Mouse (Mus musculus) neural tube, embryonic 12.5 days (tissue): Measurements from ENCODE around the gene E2f2. TPM values are rescaled to one million over a fixed set of nuclear protein-coding genes. Genes with fewer than 3 reads are reported as not detected.

Experiments
- ATAC-seq: fragments of 200-750 bp; cut with Nextera tagmentation; 2 replicates; pipeline ENCODE4 v1.8.0; 2017; ENCODE audit warnings: low read depth, mild to moderate bottlenecking, moderate TSS enrichment, moderate library complexity; ENCODE audit not compliant: low FRiP score
- H3K27ac ChIP-seq: fragments of 300-500 bp; sonication (generic); 2 replicates; pipeline ENCODE4 v1.5.1; 2016
- H3K27me3 ChIP-seq: fragments of 300-500 bp; sonication (generic); replicated peaks from 2 replicates; pipeline ENCODE4 v1.6.1; 2016; ENCODE audit warnings: mild to moderate bottlenecking
- H3K36me3 ChIP-seq: fragments of 300-500 bp; sonication (generic); 2 replicates; pipeline ENCODE4 v1.6.1; 2016; ENCODE audit warnings: mild to moderate bottlenecking
- H3K4me1 ChIP-seq: fragments of 300-500 bp; sonication (generic); 2 replicates; pipeline ENCODE4 v1.6.1; 2016
- H3K4me2 ChIP-seq: fragments of 300-500 bp; sonication (generic); replicated peaks from 2 replicates; pipeline ENCODE4 v1.6.1; 2016; ENCODE audit warnings: mild to moderate bottlenecking
- H3K4me3 ChIP-seq: fragments of 300-500 bp; sonication (generic); 2 replicates; pipeline ENCODE4 v1.5.1; 2016
- H3K9ac ChIP-seq: fragments of 300-500 bp; sonication (generic); 2 replicates; pipeline ENCODE4 v1.6.1; 2016; ENCODE audit warnings: mild to moderate bottlenecking
- H3K9me3 ChIP-seq: fragments of 300-500 bp; sonication (generic); 2 replicates; pipeline ENCODE4 v1.6.1; 2016; ENCODE audit warnings: mild to moderate bottlenecking
- WGBS: fragments of 180-500 bp; shearing (Covaris S2); methylation state at CpG from one replicate; pipeline ENCODE4 v1.1.7; 2016; 5-methylcytosine and 5-hydroxymethylcytosine counted together
- polyA plus RNA-seq: library from polyadenylated mRNA; unstranded; fragments of >200 nt; fragmentation: Nextera tagmentation; extraction: Ambion mirVana; gene quantifications from 2 replicates; pipeline ENCODE4 v1.2.1, GENCODE M21; 2016

The E2f2 gene
- polyA plus RNA-seq, 1 experiment from 2014 or later, result 10.4 TPM

DNA sequence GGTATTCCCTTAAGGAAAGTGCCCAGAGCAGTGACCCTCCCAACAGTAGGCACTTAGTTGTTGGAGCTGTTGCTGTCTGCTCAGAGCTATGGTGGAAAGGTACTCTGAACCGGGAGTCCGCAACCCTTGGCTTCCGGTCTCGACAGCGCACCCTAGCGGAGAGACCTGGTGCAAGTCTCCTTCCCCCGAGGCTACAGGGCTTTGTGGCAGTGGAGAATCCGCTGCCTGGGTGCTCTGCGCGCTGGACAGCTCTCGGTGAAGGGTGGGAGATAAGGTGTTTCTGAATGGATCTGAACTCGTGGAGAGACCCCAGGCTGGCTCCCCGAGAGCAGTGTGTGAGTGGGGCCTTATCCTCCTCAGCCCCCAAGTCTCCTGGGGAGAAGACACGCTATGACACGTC lies 7.8 kb downstream of the E2f2 start:
- Histone ChIP-seq H3K4me3 (peak overlapping the region; percentile 33), H3K9ac (0 out of 2 replicates have a peak overlapping the region, but pooled peaks have one; percentile 38), H3K36me3 (no peaks in the 10 kb centered on the region; the same call in 1 of the 2 replicates), H3K4me1 (peaks cover 43% of the 10 kb centered on the region), H3K9me3 (no peaks in the 10 kb centered on the region), H3K4me2 (peak overlapping the region; percentile 62), H3K27ac (no peak overlapping the region), H3K27me3 (no peaks in the 10 kb centered on the region; the same call in 1 of the 2 replicates)
- peak; percentile 54 for ATAC-seq
- WGBS, result 3% methylated on average over 15 of the region's 15 CpGs

DNA sequence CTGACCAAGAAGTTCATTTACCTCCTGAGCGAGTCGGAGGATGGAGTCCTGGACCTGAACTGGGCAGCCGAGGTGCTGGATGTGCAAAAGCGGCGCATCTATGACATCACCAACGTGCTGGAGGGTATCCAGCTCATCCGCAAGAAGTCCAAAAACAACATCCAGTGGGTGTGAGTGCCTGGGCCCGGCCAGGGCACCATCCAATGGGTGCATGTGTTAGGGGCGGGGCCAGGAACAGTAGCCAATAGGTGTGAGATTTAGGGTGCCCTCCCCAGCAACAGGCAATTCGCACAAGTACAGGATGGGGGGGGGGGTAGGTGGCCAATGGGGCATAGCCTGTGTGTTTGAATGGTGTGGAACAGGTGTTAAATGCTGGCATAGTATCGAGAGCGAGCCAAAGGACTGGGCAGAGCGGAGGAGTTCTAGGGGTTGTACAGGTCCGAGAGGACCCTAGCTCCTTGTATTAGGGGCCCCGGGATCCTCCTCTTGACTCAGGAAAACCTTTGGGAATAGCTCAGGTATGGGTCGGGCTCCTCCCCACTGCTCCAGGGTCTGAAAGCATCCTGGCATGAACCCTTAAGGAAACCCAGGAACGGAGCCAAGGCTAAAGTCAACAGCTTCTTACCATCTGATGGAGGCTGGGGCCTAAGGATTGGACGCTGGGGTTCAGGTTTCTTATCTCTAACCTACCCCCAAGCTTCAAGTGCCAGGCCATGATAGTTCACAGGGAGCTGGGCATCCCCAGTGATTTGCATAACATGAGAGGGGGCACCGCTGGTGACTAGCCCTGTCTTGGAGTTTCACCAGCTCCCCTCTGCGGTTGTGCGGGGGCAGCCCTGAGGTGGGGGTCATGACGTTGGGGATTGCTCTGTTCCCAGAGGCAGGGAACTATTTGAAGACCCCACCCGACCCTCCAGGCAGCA lies 8.5 kb downstream of the E2f2 start:
- H3K9me3 ChIP-seq, result no peaks in the 10 kb centered on the region
- H3K4me3 ChIP-seq, result peak overlapping the region; percentile 33
- peak overlapping the region; percentile 62 for H3K4me2 ChIP-seq
- H3K27me3 ChIP-seq, result no peaks in the 10 kb centered on the region
- H3K9ac ChIP-seq, result 0 out of 2 replicates have a peak overlapping the region, but pooled peaks have one; percentile 38
- ATAC-seq, result peak; percentile 52
- H3K27ac ChIP-seq, result no peak overlapping the region
- no peaks in the 10 kb centered on the region; the same call in 1 of the 2 replicates for H3K36me3 ChIP-seq
- peaks cover 40% of the 10 kb centered on the region for H3K4me1 ChIP-seq
- 19% methylated on average over 23 of the region's 23 CpGs for WGBS

DNA sequence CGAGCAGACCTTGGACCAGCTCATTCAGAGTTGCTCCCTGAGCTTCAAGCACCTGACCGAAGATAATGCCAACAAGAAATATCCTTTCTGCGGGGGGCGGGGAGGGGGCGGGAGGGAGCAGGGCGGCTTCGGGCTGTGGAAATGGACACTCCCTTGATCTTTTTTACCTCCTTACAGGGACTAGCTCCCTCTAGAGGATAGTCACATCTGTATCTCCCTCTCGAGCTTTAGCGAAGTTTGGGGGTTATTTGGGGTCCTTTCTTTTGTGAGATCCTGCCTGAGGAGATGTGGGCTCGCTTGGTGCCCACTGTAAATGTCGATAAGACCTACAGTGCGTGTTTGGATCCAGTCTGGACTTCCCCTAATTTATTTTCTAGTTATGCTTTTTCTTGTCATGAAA lies 9.2 kb downstream of the E2f2 start:
- H3K36me3 ChIP-seq, result no peaks in the 10 kb centered on the region; the same call in 1 of the 2 replicates
- peaks cover 34% of the 10 kb centered on the region for H3K4me1 ChIP-seq
- H3K9me3 ChIP-seq, result no peaks in the 10 kb centered on the region
- no peaks in the 10 kb centered on the region for H3K27me3 ChIP-seq
- H3K9ac ChIP-seq, result no peak overlapping the region
- no peak overlapping the region for H3K4me3 ChIP-seq
- no peak for ATAC-seq
- no peak overlapping the region for H3K27ac ChIP-seq
- 32% methylated on average over 12 of the region's 12 CpGs for WGBS
- H3K4me2 ChIP-seq, result peak overlapping the region; percentile 62

DNA sequence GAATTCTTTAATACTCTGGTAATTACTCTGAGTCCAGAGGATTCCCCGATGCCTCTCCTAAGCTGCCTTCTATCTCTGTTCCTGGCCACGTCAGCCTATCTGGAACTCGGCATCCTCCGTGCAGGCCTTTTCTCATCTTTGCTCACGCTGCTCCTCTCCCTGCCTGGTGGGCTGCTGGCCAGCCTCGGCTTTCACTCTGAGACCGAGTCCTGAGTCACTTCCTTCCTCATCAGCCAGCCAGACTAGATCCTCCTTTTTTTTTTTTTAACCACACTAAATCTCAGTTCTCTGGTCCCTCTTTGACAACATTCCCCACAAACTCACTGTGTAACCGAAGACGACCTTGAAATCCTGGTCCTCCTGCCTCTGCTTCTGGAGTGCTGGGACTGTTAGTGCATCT lies 13.2 kb downstream of the E2f2 start:
- no peak overlapping the region for H3K9ac ChIP-seq
- H3K9me3 ChIP-seq, result no peaks in the 10 kb centered on the region
- ATAC-seq, result no peak
- H3K4me2 ChIP-seq, result no peak overlapping the region
- peaks cover 7% of the 10 kb centered on the region for H3K4me1 ChIP-seq
- peaks cover 14% of the 10 kb centered on the region; the same call in 1 of the 2 replicates for H3K36me3 ChIP-seq
- H3K4me3 ChIP-seq, result no peak overlapping the region
- no peak overlapping the region for H3K27ac ChIP-seq
- WGBS, result 89% methylated on average over 9 of the region's 9 CpGs
- no peaks in the 10 kb centered on the region for H3K27me3 ChIP-seq

DNA sequence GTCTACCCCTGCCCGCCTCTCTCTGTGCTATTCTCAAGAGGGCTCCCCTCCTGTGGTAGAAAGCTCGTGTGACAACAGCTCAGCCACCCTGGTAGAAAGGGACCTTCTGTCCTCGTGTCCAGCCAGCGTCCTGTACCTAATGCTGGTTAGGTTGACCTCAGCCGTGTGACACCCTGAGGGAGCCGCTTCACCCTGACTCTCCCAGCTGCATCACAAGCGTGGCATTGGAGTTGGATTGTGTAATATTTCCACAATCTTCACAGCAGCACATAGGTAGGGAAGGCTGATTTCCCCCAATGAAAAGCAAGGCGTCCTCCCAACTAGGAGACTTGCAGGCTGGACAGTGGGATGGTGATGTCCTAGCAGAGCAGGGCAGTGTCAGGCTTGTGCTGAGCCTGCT lies 14.1 kb downstream of the E2f2 start:
- peaks cover 14% of the 10 kb centered on the region; the same call in 1 of the 2 replicates for H3K36me3 ChIP-seq
- WGBS, result 80% methylated on average over 8 of the region's 8 CpGs

DNA sequence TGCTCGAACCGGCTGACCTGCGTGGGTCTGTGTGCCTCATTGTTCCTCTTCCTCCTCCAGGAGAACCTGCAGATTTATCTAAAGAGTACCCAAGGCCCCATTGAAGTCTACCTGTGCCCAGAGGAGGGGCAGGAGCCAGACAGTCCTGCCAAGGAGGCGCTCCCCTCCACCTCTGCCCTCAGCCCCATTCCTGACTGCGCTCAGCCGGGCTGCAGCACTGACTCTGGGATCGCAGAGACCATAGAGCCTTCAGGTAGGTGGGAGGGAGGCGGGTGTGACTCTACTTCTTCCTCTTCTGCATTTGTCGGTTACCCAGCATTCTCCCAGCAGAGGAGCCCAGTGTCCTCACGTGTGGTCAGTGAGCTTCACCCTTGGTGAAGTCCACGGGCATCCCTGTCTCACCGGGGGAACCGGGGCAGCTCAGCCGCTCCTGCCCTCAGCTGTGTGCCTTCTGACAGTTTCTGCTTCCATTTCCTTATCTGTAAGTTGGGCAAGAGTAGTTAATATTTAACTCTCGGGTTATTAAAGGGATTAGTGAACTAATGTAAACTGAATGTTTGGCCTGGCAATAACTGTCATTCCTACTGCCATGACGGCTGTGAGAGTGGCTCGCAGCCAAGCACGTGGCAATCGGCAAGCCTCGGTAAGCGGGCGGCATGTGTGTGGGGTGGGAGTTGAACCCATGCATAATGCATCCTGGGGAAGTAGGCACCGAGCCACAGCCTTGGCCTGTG lies 14.7 kb downstream of the E2f2 start:
- Histone ChIP-seq H3K4me3 (no peak overlapping the region), H3K36me3 (peaks cover 14% of the 10 kb centered on the region; the same call in 1 of the 2 replicates), H3K9me3 (no peaks in the 10 kb centered on the region), H3K9ac (no peak overlapping the region), H3K4me1 (no peaks in the 10 kb centered on the region), H3K4me2 (no peak overlapping the region), H3K27me3 (no peaks in the 10 kb centered on the region), H3K27ac (no peak overlapping the region)
- ATAC-seq, result no peak
- 86% methylated on average over 23 of the region's 23 CpGs for WGBS

More for the DNA sequence above, 14.1 kb downstream of the E2f2 start:
- H3K4me1 ChIP-seq, result no peaks in the 10 kb centered on the region
- no peak overlapping the region for H3K9ac ChIP-seq
- no peak overlapping the region for H3K4me3 ChIP-seq
- no peak overlapping the region for H3K4me2 ChIP-seq
- ATAC-seq, result no peak
- H3K9me3 ChIP-seq, result no peaks in the 10 kb centered on the region
- no peak overlapping the region for H3K27ac ChIP-seq
- H3K27me3 ChIP-seq, result no peaks in the 10 kb centered on the region

DNA sequence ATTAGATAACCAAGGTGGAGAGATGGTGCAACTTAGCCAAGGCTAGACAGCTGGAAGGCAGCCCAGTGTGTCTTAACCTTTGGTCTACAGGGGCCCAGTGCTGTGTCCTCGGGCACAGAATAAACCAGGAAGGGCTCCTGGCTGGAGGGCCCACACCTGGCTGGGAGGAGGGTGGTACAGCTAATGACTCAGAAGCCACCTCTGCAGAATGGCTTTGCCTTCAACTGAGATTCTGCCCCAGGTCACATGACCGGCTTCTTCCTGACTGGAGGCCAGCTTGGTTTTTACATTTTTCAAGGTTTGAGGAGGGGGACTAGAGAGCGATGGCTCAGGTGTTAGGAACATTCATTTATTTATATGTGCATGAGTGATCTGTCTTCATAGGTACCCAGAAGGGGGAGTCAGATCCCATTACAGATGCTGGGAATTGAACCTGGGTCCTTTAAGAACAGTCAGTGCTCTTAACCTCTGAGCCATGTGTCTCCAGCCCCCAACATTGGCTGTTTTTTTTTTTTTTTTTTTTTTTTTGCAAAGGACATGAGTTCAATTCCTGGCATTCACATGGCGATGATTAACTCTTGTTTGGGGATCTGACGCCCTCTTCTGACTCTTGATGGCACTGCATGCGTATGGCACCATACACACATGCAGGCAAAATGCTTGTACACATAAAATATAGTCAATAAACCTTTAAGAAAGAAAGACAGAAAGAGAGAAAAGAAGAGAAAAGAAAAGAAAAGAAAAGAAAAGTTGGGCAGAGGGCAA lies 17.0 kb downstream of the E2f2 start:
- H3K36me3 ChIP-seq, result peaks cover 33% of the 10 kb centered on the region; the same call in 1 of the 2 replicates
- no peaks in the 10 kb centered on the region for H3K9me3 ChIP-seq
- H3K27me3 ChIP-seq, result no peaks in the 10 kb centered on the region
- ATAC-seq, result no peak
- no peak overlapping the region for H3K27ac ChIP-seq
- H3K9ac ChIP-seq, result no peak overlapping the region
- WGBS, result 81% methylated on average over 6 of the region's 6 CpGs
- no peaks in the 10 kb centered on the region for H3K4me1 ChIP-seq
- H3K4me2 ChIP-seq, result no peak overlapping the region
- H3K4me3 ChIP-seq, result no peak overlapping the region

DNA sequence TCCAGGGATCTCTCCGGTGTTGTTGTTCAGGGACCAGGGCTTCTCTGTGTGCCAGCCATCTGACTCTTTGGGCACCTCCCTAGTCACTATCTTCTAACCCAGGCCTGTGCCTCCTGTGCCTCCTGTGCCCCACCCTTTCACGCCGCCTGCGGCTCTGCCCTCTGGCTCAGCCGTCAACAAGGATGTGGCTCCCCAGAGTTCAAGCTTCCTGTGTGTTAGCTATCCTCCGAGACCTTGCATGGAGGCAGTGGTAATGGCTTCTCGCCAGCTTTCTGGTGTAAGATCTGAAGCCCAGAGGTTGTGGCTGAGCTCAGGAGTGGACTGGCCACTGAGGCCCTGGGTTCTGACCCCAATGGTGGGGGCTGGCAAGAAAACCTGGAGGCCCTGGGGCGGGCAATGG lies 17.7 kb downstream of the E2f2 start:
- H3K9ac ChIP-seq, result no peak overlapping the region
- 88% methylated on average over 8 of the region's 8 CpGs for WGBS

DNA sequence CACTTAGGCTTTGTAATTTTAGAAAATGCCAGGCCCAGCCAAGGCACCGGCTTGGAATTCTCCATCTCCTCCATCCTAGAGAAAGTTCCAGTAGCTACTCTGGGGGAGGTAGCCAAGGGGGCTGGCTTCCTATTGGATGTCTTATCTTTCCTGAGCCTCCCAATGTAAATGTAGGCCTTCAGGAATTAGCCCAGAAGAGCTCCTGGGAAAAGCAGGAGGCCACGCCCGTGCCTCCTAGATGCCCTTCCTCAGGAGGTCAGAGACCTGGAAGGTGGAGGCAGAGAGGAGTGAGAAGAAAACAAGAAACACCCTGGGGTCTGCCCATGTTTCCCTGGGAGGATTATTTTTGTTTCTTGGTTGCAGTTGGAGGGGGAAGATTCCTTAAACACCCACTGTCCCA lies 21.4 kb downstream of the E2f2 start:
- H3K9me3 ChIP-seq, result no peaks in the 10 kb centered on the region
- no peak overlapping the region for H3K4me2 ChIP-seq
- H3K27me3 ChIP-seq, result no peaks in the 10 kb centered on the region
- ATAC-seq, result no peak
- 87% methylated on average over 3 of the region's 3 CpGs for WGBS
- no peak overlapping the region for H3K4me3 ChIP-seq
- no peak overlapping the region for H3K9ac ChIP-seq
- H3K4me1 ChIP-seq, result no peaks in the 10 kb centered on the region
- peaks cover 24% of the 10 kb centered on the region; the same call in 1 of the 2 replicates for H3K36me3 ChIP-seq
- no peak overlapping the region for H3K27ac ChIP-seq

More for the DNA sequence above, 17.7 kb downstream of the E2f2 start:
- no peaks in the 10 kb centered on the region for H3K27me3 ChIP-seq
- no peak for ATAC-seq
- no peak overlapping the region for H3K27ac ChIP-seq
- no peak overlapping the region for H3K4me3 ChIP-seq
- H3K9me3 ChIP-seq, result no peaks in the 10 kb centered on the region
- H3K4me1 ChIP-seq, result no peaks in the 10 kb centered on the region
- peaks cover 33% of the 10 kb centered on the region; the same call in 1 of the 2 replicates for H3K36me3 ChIP-seq
- H3K4me2 ChIP-seq, result no peak overlapping the region

DNA sequence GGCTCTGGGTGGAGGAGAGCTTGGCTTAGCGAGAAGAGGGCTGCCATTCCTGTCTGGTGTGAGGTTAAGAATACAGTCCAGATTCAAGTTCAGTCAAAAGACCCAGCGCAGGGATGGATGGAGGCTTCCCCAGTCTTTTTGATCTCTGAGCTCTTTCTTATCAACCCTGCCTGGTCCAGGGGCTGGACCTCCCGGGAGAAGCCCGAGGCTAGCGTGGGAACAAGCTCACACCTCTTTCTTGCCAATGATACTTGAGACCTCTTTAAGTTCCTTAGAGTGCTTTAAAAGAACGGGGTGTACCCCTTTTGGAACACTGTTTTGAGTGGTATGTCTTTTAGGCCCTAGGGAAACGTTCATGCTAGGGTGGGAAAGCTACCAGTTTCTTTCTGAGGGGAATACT lies 22.8 kb downstream of the E2f2 start:
- no peaks in the 10 kb centered on the region for H3K4me1 ChIP-seq
- no peak overlapping the region for H3K9ac ChIP-seq
- no peak overlapping the region for H3K4me2 ChIP-seq
- H3K27ac ChIP-seq, result no peak overlapping the region
- no peak overlapping the region for H3K4me3 ChIP-seq
- no peaks in the 10 kb centered on the region for H3K27me3 ChIP-seq
- ATAC-seq, result no peak
- WGBS, result 69% methylated on average over 7 of the region's 7 CpGs
- H3K36me3 ChIP-seq, result peaks cover 22% of the 10 kb centered on the region; the same call in 1 of the 2 replicates
- H3K9me3 ChIP-seq, result no peaks in the 10 kb centered on the region

DNA sequence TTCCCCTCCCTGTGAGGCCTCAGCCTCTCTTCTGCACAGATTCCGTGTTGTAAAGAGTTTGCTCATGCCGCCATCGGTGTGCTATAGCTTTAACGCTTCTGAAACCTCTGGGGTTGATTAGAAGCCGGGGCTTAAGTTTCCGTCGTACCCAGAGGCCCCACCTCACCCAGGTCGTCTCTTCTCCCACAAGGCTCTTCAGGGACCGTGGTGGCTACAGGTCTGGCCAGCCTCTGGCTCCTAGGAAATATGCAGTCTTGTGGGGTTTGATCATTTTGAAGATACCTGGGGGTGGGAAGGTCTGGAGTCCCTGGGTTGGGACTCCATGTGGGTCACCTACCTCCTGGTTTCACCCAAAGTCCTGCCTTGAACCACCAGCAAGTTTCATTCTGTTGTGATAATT lies 23.4 kb downstream of the E2f2 start:
- WGBS, result 77% methylated on average over 9 of the region's 9 CpGs
- ATAC-seq, result no peak
- peaks cover 19% of the 10 kb centered on the region; the same call in 1 of the 2 replicates for H3K36me3 ChIP-seq
- H3K4me1 ChIP-seq, result no peaks in the 10 kb centered on the region
- no peak overlapping the region for H3K9ac ChIP-seq
- no peak overlapping the region for H3K4me2 ChIP-seq
- H3K4me3 ChIP-seq, result no peak overlapping the region
- H3K27ac ChIP-seq, result no peak overlapping the region
- no peaks in the 10 kb centered on the region for H3K9me3 ChIP-seq
- no peaks in the 10 kb centered on the region for H3K27me3 ChIP-seq
